ENCODE assay signal across 8 mouse cellular contexts in the genomic region with DNA sequence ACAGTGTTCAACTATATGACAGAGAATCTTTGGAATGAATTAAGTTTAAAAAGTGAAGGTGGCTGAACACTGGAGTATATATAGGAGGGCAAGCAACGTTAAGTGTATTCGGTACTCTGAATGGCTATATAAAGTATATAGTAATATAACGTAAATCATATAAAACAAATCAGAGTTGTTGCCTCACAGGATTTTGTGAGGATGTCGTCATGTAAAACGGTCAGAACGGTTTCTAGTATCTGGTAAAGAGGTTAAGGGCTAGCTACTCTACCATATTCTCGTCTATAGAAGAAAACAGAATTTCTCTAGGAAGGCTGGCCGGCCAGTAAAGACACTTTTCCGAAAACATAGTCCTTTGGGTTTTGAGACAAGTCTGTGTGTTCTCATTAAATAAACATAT. TPM values are rescaled to one million over a fixed set of nuclear protein-coding genes. Genes with fewer than 3 reads are reported as not detected.
DNase-seq lines count a peak whose midpoint lies in the region; ATAC-seq and TF ChIP-seq lines count a peak whose summit lies in the region.

No protein-coding gene starts in this region.

- WGBS in forebrain, embryonic 12.5 days: 8% methylated on average over 9 of the region's 9 CpGs
- WGBS in liver, embryonic 14.5 days (ENCODE audit: insufficient replicate concordance): 5% methylated on average over 9 of the region's 9 CpGs

- H3K9ac ChIP-seq in forebrain, embryonic 12.5 days: peak overlapping the region; percentile 80
- peak overlapping the region; percentile 93 for H3K9ac ChIP-seq in liver, embryonic 14.5 days (replicated peaks)

- ATAC-seq in erythroblast, adult 5-6 weeks (replicated peaks; ENCODE audit: low FRiP score, poor library complexity, severe bottlenecking): no peak
- 0 out of 2 replicates have a peak, but pooled peaks have one; percentile 4 for ATAC-seq in forebrain, embryonic 12.5 days (ENCODE audit: low FRiP score)
- no peak for ATAC-seq in liver, embryonic 14.5 days (ENCODE audit: insufficient read depth)
- no peak for ATAC-seq in megakaryocyte-erythroid progenitor cell, adult 5-6 weeks (replicated peaks; ENCODE audit: low FRiP score, low TSS enrichment, poor library complexity, severe bottlenecking)

- no peak for TF ChIP-seq EP300 in liver, embryonic 14.5 days (IDR thresholded peaks at IDR 0.05; ENCODE audit: low read depth)

- DNase-seq in 3T3-L1 (ENCODE audit: low read depth, low spot score): peak; percentile 52
- no peak for DNase-seq in liver, embryonic 14.5 days (ENCODE audit: low read depth in 3 of 3, low spot score in 3 of 3)
- no peak for DNase-seq in thymus, postnatal 14 days
- DNase-seq in gastrocnemius, postnatal 36 days: no peak

- peak overlapping the region; percentile 91 for H3K4me2 ChIP-seq in forebrain, embryonic 12.5 days
- H3K4me2 ChIP-seq in liver, embryonic 14.5 days (ENCODE audit: low read depth): peak overlapping the region; percentile 97

- H3K27ac ChIP-seq in forebrain, embryonic 12.5 days: peak overlapping the region; percentile 94
- peak overlapping the region; percentile 86 for H3K27ac ChIP-seq in liver, embryonic 14.5 days

- peaks cover 27% of the 10 kb centered on the region for H3K36me3 ChIP-seq in erythroblast, embryonic 14.5 days (ENCODE audit: control insufficient read depth)
- H3K36me3 ChIP-seq in forebrain, embryonic 12.5 days (replicated peaks): peaks cover 11% of the 10 kb centered on the region
- no peaks in the 10 kb centered on the region; the same call in 1 of the 2 replicates for H3K36me3 ChIP-seq in liver, embryonic 14.5 days (replicated peaks; ENCODE audit: control insufficient read depth, insufficient read depth, low read depth)

- H3K27me3 ChIP-seq in erythroblast, embryonic 14.5 days (ENCODE audit: control insufficient read depth): peaks cover 3% of the 10 kb centered on the region
- peaks cover 4% of the 10 kb centered on the region for H3K27me3 ChIP-seq in forebrain, embryonic 12.5 days
- no peaks in the 10 kb centered on the region for H3K27me3 ChIP-seq in liver, embryonic 14.5 days (ENCODE audit: control insufficient read depth, insufficient read depth, low read length)

- intact Hi-C loops in gastrocnemius, postnatal 36 days (cut with DNase I): loop anchor here (1.0 to 2.0 kb wide), 3 partner anchors 17 to 39 kb away; a partner anchor contains a TSS

- H3K4me3 ChIP-seq in erythroblast, embryonic 14.5 days (replicated peaks): peak overlapping the region; percentile 87
- H3K4me3 ChIP-seq in forebrain, embryonic 12.5 days (replicated peaks): peak overlapping the region; percentile 86
- peak overlapping the region; percentile 78 to 84 for H3K4me3 ChIP-seq in liver, embryonic 14.5 days (ENCODE audit: insufficient read depth in 1 of 2, low read depth in 2 of 2, low read length in 2 of 2)

- TF ChIP-seq CTCF in liver, embryonic 14.5 days (IDR thresholded peaks at IDR 0.05; ENCODE audit: low read depth): no peak

- peaks cover 63% of the 10 kb centered on the region for H3K4me1 ChIP-seq in erythroblast, embryonic 14.5 days (ENCODE audit: control insufficient read depth)
- peaks cover 23% of the 10 kb centered on the region for H3K4me1 ChIP-seq in forebrain, embryonic 12.5 days
- H3K4me1 ChIP-seq in liver, embryonic 14.5 days (replicated peaks; ENCODE audit: control insufficient read depth in 2 of 2, insufficient read depth in 2 of 2, low read length in 1 of 2): peaks cover 7 to 14% of the 10 kb centered on the region in 2 experiments

- H3K9me3 ChIP-seq in erythroblast, embryonic 14.5 days (ENCODE audit: control insufficient read depth, low read length): no peaks in the 10 kb centered on the region
- no peaks in the 10 kb centered on the region for H3K9me3 ChIP-seq in forebrain, embryonic 12.5 days
- H3K9me3 ChIP-seq in liver, embryonic 14.5 days (ENCODE audit: control insufficient read depth, low read length): no peaks in the 10 kb centered on the region

RNA-seq across cellular contexts. Expression of a gene that starts 0.6 kb away (rescaled TPM):
- polyA plus RNA-seq in erythroblast, embryonic 14.5 days (2012): 2.6 and 3.9 TPM in 2 replicates
- total RNA-seq in erythroblast, adult 5-6 weeks (2015; ENCODE audit: low replicate concordance): 3.3 and 12.7 TPM in 2 replicates
- total RNA-seq in erythroblast, adult 5-6 weeks (2017; ENCODE audit: low replicate concordance): 17.6 and 19.5 TPM in 2 replicates
- 6.2 and 6.8 TPM in 2 replicates for polyA plus RNA-seq in forebrain, embryonic 12.5 days (2016; fragmentation: Nextera tagmentation; extraction: Ambion mirVana)
- polyA plus RNA-seq in liver, embryonic 14.5 days (2012; rRNA removed): 8.2 and 9.2 TPM in 2 replicates
- 1.0 and 1.3 TPM in 2 replicates for polyA plus RNA-seq in liver, embryonic 14.5 days (2014; fragmentation: Nextera tagmentation; extraction: Ambion mirVana)
- 16.0 and 19.8 TPM in 2 replicates for total RNA-seq in megakaryocyte-erythroid progenitor cell, adult 5-6 weeks (2014; fragmentation: Nextera tagmentation)
- 18.6 and 64.6 TPM in 2 replicates for total RNA-seq in megakaryocyte-erythroid progenitor cell, adult 5-6 weeks (2017)
- 10 to 100 TPM; 17.2 to 22.6 TPM for total RNA-seq in gastrocnemius, postnatal 36 days (2021)

RNA-seq across cellular contexts. Expression of a gene that starts 8.1 kb away (rescaled TPM):
- polyA plus RNA-seq in erythroblast, embryonic 14.5 days (2012): not detected in 2 replicates
- not detected in 2 replicates for total RNA-seq in erythroblast, adult 5-6 weeks (2015; ENCODE audit: low replicate concordance)
- 0.42 TPM in 1 of 2 replicates, not detected in the other for total RNA-seq in erythroblast, adult 5-6 weeks (2017; ENCODE audit: low replicate concordance)
- 0.76 and 1.00 TPM in 2 replicates for polyA plus RNA-seq in forebrain, embryonic 12.5 days (2016; fragmentation: Nextera tagmentation; extraction: Ambion mirVana)
- 0.09 and 0.23 TPM in 2 replicates for polyA plus RNA-seq in liver, embryonic 14.5 days (2012; rRNA removed)
- 0.04 and 0.13 TPM in 2 replicates for polyA plus RNA-seq in liver, embryonic 14.5 days (2014; fragmentation: Nextera tagmentation; extraction: Ambion mirVana)
- 0.84 TPM in 1 of 2 replicates, not detected in the other for total RNA-seq in megakaryocyte-erythroid progenitor cell, adult 5-6 weeks (2014; fragmentation: Nextera tagmentation)
- 0.75 and 0.80 TPM in 2 replicates for total RNA-seq in megakaryocyte-erythroid progenitor cell, adult 5-6 weeks (2017)
- total RNA-seq in gastrocnemius, postnatal 36 days (2021): 10 to 100 TPM; 48.2 to 49.7 TPM

RNA-seq across cellular contexts. Expression of a gene that starts 8.7 kb away (rescaled TPM):
- 4.5 and 4.6 TPM in 2 replicates for polyA plus RNA-seq in erythroblast, embryonic 14.5 days (2012)
- total RNA-seq in erythroblast, adult 5-6 weeks (2015; ENCODE audit: low replicate concordance): 3.1 TPM in 1 of 2 replicates, not detected in the other
- total RNA-seq in erythroblast, adult 5-6 weeks (2017; ENCODE audit: low replicate concordance): 0.68 and 5.3 TPM in 2 replicates
- 6.8 and 9.4 TPM in 2 replicates for polyA plus RNA-seq in forebrain, embryonic 12.5 days (2016; fragmentation: Nextera tagmentation; extraction: Ambion mirVana)
- polyA plus RNA-seq in liver, embryonic 14.5 days (2012; rRNA removed): 9.6 and 12.4 TPM in 2 replicates
- 1.6 and 2.8 TPM in 2 replicates for polyA plus RNA-seq in liver, embryonic 14.5 days (2014; fragmentation: Nextera tagmentation; extraction: Ambion mirVana)
- total RNA-seq in megakaryocyte-erythroid progenitor cell, adult 5-6 weeks (2014; fragmentation: Nextera tagmentation): 10.6 and 12.0 TPM in 2 replicates
- 6.7 and 9.1 TPM in 2 replicates for total RNA-seq in megakaryocyte-erythroid progenitor cell, adult 5-6 weeks (2017)
- under 1 TPM; 0.61 to 0.91 TPM for total RNA-seq in gastrocnemius, postnatal 36 days (2021)

RNA-seq across cellular contexts. Expression of a gene that starts 17.7 kb away (rescaled TPM):
- polyA plus RNA-seq in erythroblast, embryonic 14.5 days (2012): 101 and 348 TPM in 2 replicates
- total RNA-seq in erythroblast, adult 5-6 weeks (2015; ENCODE audit: low replicate concordance): 613 and 630 TPM in 2 replicates
- 242 and 301 TPM in 2 replicates for total RNA-seq in erythroblast, adult 5-6 weeks (2017; ENCODE audit: low replicate concordance)
- polyA plus RNA-seq in forebrain, embryonic 12.5 days (2016; fragmentation: Nextera tagmentation; extraction: Ambion mirVana): 512 and 565 TPM in 2 replicates
- polyA plus RNA-seq in liver, embryonic 14.5 days (2012; rRNA removed): 1,100 and 1,184 TPM in 2 replicates
- polyA plus RNA-seq in liver, embryonic 14.5 days (2014; fragmentation: Nextera tagmentation; extraction: Ambion mirVana): 669 and 674 TPM in 2 replicates
- total RNA-seq in megakaryocyte-erythroid progenitor cell, adult 5-6 weeks (2014; fragmentation: Nextera tagmentation): 2,653 and 3,048 TPM in 2 replicates
- total RNA-seq in megakaryocyte-erythroid progenitor cell, adult 5-6 weeks (2017): 1,625 and 1,902 TPM in 2 replicates
- 100 to 1,000 TPM; 299 to 361 TPM for total RNA-seq in gastrocnemius, postnatal 36 days (2021)

RNA-seq across cellular contexts. Expression of a gene that starts 53.7 kb away (rescaled TPM):
- polyA plus RNA-seq in erythroblast, embryonic 14.5 days (2012): 0.11 TPM in 1 of 2 replicates, not detected in the other
- total RNA-seq in erythroblast, adult 5-6 weeks (2015; ENCODE audit: low replicate concordance): 54.8 and 67.1 TPM in 2 replicates
- total RNA-seq in erythroblast, adult 5-6 weeks (2017; ENCODE audit: low replicate concordance): 58.3 and 69.6 TPM in 2 replicates
- 1.2 and 1.8 TPM in 2 replicates for polyA plus RNA-seq in forebrain, embryonic 12.5 days (2016; fragmentation: Nextera tagmentation; extraction: Ambion mirVana)
- polyA plus RNA-seq in liver, embryonic 14.5 days (2012; rRNA removed): 7.6 and 10.4 TPM in 2 replicates
- polyA plus RNA-seq in liver, embryonic 14.5 days (2014; fragmentation: Nextera tagmentation; extraction: Ambion mirVana): 15.1 and 16.6 TPM in 2 replicates
- total RNA-seq in megakaryocyte-erythroid progenitor cell, adult 5-6 weeks (2014; fragmentation: Nextera tagmentation): 37.4 and 43.3 TPM in 2 replicates
- total RNA-seq in megakaryocyte-erythroid progenitor cell, adult 5-6 weeks (2017): 53.9 and 61.5 TPM in 2 replicates
- 10 to 100 TPM in 1 of 2 experiments, 1 to 10 TPM in 1; 8.7 to 11.3 TPM for total RNA-seq in gastrocnemius, postnatal 36 days (2021)

Comparison
In these comparisons a context has a peak if more than half of its experiments do, and no peak if none do; other contexts are left out.
1. RNA of a gene that starts 8.1 kb away (total RNA-seq): 48.2 to 49.7 TPM in gastrocnemius, postnatal 36 days; 0.75 to 0.84 TPM in megakaryocyte-erythroid progenitor cell, adult 5-6 weeks and 0.42 TPM in erythroblast, adult 5-6 weeks; every median in the first group is over 10 times any median in the second.
2. Peak in every context shown above with its lines, with median percentiles within 50 percentile points of each other: H3K4me3 ChIP-seq.